Mouse (Mus musculus) ES-Bruce4 (cell line): Measurements from ENCODE around the gene Olfr221.

Experiments
- CTCF ChIP-seq: IDR thresholded peaks from one replicate; pipeline ENCODE4 v1.8.1; 2011; ENCODE audit warnings: low read depth, low read length
- EP300 ChIP-seq: IDR thresholded peaks from 2 replicates; pipeline ENCODE4 v1.6.1; 2011; ENCODE audit warnings: low read depth, low read length; ENCODE audit not compliant: insufficient read depth
- POLR2A ChIP-seq: IDR thresholded peaks from one replicate; pipeline ENCODE4 v1.8.1; 2011; ENCODE audit warnings: low read length; ENCODE audit not compliant: insufficient read depth

DNA sequence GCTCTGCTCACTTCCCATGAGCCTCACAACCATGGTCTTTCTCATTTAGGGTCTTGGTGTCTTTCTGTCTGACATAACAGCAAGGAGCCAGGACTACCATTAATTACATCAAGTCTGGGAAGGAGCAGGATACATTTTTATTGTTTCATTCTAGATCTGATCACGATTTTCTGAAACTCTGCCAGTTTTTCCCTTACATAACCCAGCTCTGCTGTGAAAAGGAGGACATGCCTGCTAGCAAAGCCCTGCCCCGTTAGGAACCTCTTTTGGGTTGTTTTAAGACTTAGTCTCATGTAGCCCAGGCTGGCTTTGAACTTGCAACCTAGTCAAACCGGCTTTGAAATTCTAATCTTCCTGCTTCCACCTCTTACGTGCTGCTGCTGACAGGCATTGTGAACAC, 17.7 kb upstream of the Olfr221 start:
- TF ChIP-seq CTCF: no peak
- TF ChIP-seq POLR2A: no peak
- no peak for TF ChIP-seq EP300
